Mouse (Mus musculus): ENCODE measurements around the gene Tmem100. TPM values are rescaled to one million over a fixed set of nuclear protein-coding genes. Genes with fewer than 3 reads are reported as not detected.

Gene Tmem100
- polyA plus RNA-seq, 1 experiment from 2014 or later: 19.4 TPM

- Histone ChIP-seq H3K4me2 (ENCODE audit: low read length) (no peak overlapping the region), H3K27me3 (replicated peaks; ENCODE audit: control insufficient read depth, insufficient read depth, low read length) (no peaks in the 10 kb centered on the region), H3K36me3 (ENCODE audit: control insufficient read depth, insufficient read depth, low read length) (no peaks in the 10 kb centered on the region), H3K4me3 (ENCODE audit: low read length) (no peak overlapping the region), H3K9me3 (ENCODE audit: control insufficient read depth, low read length) (no peaks in the 10 kb centered on the region), H3K4me1 (ENCODE audit: control insufficient read depth, insufficient read depth, low read depth, low read length) (no peaks in the 10 kb centered on the region), H3K27ac (ENCODE audit: low read depth, low read length) (no peak overlapping the region), H3K9ac (ENCODE audit: low read depth, low read length) (no peak overlapping the region)
- 74% methylated on average over 23 of the region's 23 CpGs for WGBS
- ATAC-seq: no peak
Measured at GRCm38 (mm10) chr11:90066405-90067250, 36.5 kb downstream of the Tmem100 start.

GRCm38 (mm10) chr11:90071747-90072146 lies 41.6 kb downstream of the Tmem100 start:
- Histone ChIP-seq H3K4me1 (ENCODE audit: control insufficient read depth, insufficient read depth, low read depth, low read length) (no peaks in the 10 kb centered on the region), H3K4me2 (ENCODE audit: low read length) (no peak overlapping the region), H3K27me3 (replicated peaks; ENCODE audit: control insufficient read depth, insufficient read depth, low read length) (no peaks in the 10 kb centered on the region), H3K27ac (ENCODE audit: low read depth, low read length) (no peak overlapping the region), H3K36me3 (ENCODE audit: control insufficient read depth, insufficient read depth, low read length) (no peaks in the 10 kb centered on the region), H3K9ac (ENCODE audit: low read depth, low read length) (no peak overlapping the region), H3K9me3 (ENCODE audit: control insufficient read depth, low read length) (no peaks in the 10 kb centered on the region), H3K4me3 (ENCODE audit: low read length) (no peak overlapping the region)
- ATAC-seq: no peak
- 68% methylated on average over 9 of the region's 9 CpGs for WGBS

GRCm38 (mm10) chr11:90073201-90073600 lies 43.1 kb downstream of the Tmem100 start:
- WGBS: 88% methylated on average over 5 of the region's 5 CpGs
- H3K9ac ChIP-seq (ENCODE audit: low read depth, low read length): no peak overlapping the region
- no peak overlapping the region for H3K4me3 ChIP-seq (ENCODE audit: low read length)
- ATAC-seq: no peak
- no peaks in the 10 kb centered on the region for H3K4me1 ChIP-seq (ENCODE audit: control insufficient read depth, insufficient read depth, low read depth, low read length)
- H3K27ac ChIP-seq (ENCODE audit: low read depth, low read length): no peak overlapping the region
- H3K27me3 ChIP-seq (replicated peaks; ENCODE audit: control insufficient read depth, insufficient read depth, low read length): no peaks in the 10 kb centered on the region
- no peak overlapping the region for H3K4me2 ChIP-seq (ENCODE audit: low read length)
- no peaks in the 10 kb centered on the region for H3K9me3 ChIP-seq (ENCODE audit: control insufficient read depth, low read length)
- H3K36me3 ChIP-seq (ENCODE audit: control insufficient read depth, insufficient read depth, low read length): no peaks in the 10 kb centered on the region

GRCm38 (mm10) chr11:90076666-90077065 lies 46.5 kb downstream of the Tmem100 start:
- H3K4me2 ChIP-seq (ENCODE audit: low read length): no peak overlapping the region
- no peaks in the 10 kb centered on the region for H3K9me3 ChIP-seq (ENCODE audit: control insufficient read depth, low read length)
- H3K36me3 ChIP-seq (ENCODE audit: control insufficient read depth, insufficient read depth, low read length): no peaks in the 10 kb centered on the region
- no peak overlapping the region for H3K9ac ChIP-seq (ENCODE audit: low read depth, low read length)
- no peaks in the 10 kb centered on the region for H3K27me3 ChIP-seq (replicated peaks; ENCODE audit: control insufficient read depth, insufficient read depth, low read length)
- H3K27ac ChIP-seq (ENCODE audit: low read depth, low read length): no peak overlapping the region
- H3K4me1 ChIP-seq (ENCODE audit: control insufficient read depth, insufficient read depth, low read depth, low read length): no peaks in the 10 kb centered on the region
- no peak for ATAC-seq
- no peak overlapping the region for H3K4me3 ChIP-seq (ENCODE audit: low read length)
- WGBS: 85% methylated on average over 3 of the region's 3 CpGs

- WGBS: 86% methylated on average over 3 of the region's 3 CpGs
- H3K4me3 ChIP-seq (ENCODE audit: low read length): no peak overlapping the region
- H3K27ac ChIP-seq (ENCODE audit: low read depth, low read length): no peak overlapping the region
- no peak overlapping the region for H3K4me2 ChIP-seq (ENCODE audit: low read length)
- no peaks in the 10 kb centered on the region for H3K9me3 ChIP-seq (ENCODE audit: control insufficient read depth, low read length)
- no peaks in the 10 kb centered on the region for H3K27me3 ChIP-seq (replicated peaks; ENCODE audit: control insufficient read depth, insufficient read depth, low read length)
- no peaks in the 10 kb centered on the region for H3K36me3 ChIP-seq (ENCODE audit: control insufficient read depth, insufficient read depth, low read length)
- H3K9ac ChIP-seq (ENCODE audit: low read depth, low read length): no peak overlapping the region
- no peaks in the 10 kb centered on the region for H3K4me1 ChIP-seq (ENCODE audit: control insufficient read depth, insufficient read depth, low read depth, low read length)
- no peak for ATAC-seq
Measured at GRCm38 (mm10) chr11:90080678-90081267, 50.6 kb downstream of the Tmem100 start.

GRCm38 (mm10) chr11:90081820-90082596 lies 51.9 kb downstream of the Tmem100 start:
- Histone ChIP-seq H3K9ac (ENCODE audit: low read depth, low read length) (no peak overlapping the region), H3K9me3 (ENCODE audit: control insufficient read depth, low read length) (no peaks in the 10 kb centered on the region), H3K4me3 (ENCODE audit: low read length) (no peak overlapping the region), H3K27me3 (replicated peaks; ENCODE audit: control insufficient read depth, insufficient read depth, low read length) (no peaks in the 10 kb centered on the region), H3K4me1 (ENCODE audit: control insufficient read depth, insufficient read depth, low read depth, low read length) (no peaks in the 10 kb centered on the region), H3K36me3 (ENCODE audit: control insufficient read depth, insufficient read depth, low read length) (no peaks in the 10 kb centered on the region), H3K27ac (ENCODE audit: low read depth, low read length) (no peak overlapping the region), H3K4me2 (ENCODE audit: low read length) (no peak overlapping the region)
- ATAC-seq: no peak
- WGBS: 88% methylated on average over 10 of the region's 10 CpGs

GRCm38 (mm10) chr11:90083042-90083441 lies 52.9 kb downstream of the Tmem100 start:
- H3K9ac ChIP-seq (ENCODE audit: low read depth, low read length): no peak overlapping the region
- H3K27me3 ChIP-seq (replicated peaks; ENCODE audit: control insufficient read depth, insufficient read depth, low read length): no peaks in the 10 kb centered on the region
- H3K4me1 ChIP-seq (ENCODE audit: control insufficient read depth, insufficient read depth, low read depth, low read length): no peaks in the 10 kb centered on the region
- 66% methylated on average over 3 of the region's 3 CpGs for WGBS
- no peak overlapping the region for H3K27ac ChIP-seq (ENCODE audit: low read depth, low read length)
- no peaks in the 10 kb centered on the region for H3K9me3 ChIP-seq (ENCODE audit: control insufficient read depth, low read length)
- no peak for ATAC-seq
- H3K4me2 ChIP-seq (ENCODE audit: low read length): no peak overlapping the region
- no peak overlapping the region for H3K4me3 ChIP-seq (ENCODE audit: low read length)
- H3K36me3 ChIP-seq (ENCODE audit: control insufficient read depth, insufficient read depth, low read length): no peaks in the 10 kb centered on the region

- no peak for ATAC-seq
- WGBS: 58% methylated on average over 5 of the region's 5 CpGs
- no peaks in the 10 kb centered on the region for H3K9me3 ChIP-seq (ENCODE audit: control insufficient read depth, low read length)
- H3K27me3 ChIP-seq (replicated peaks; ENCODE audit: control insufficient read depth, insufficient read depth, low read length): no peaks in the 10 kb centered on the region
- no peak overlapping the region for H3K4me2 ChIP-seq (ENCODE audit: low read length)
- H3K4me3 ChIP-seq (ENCODE audit: low read length): no peak overlapping the region
- H3K27ac ChIP-seq (ENCODE audit: low read depth, low read length): no peak overlapping the region
- no peaks in the 10 kb centered on the region for H3K4me1 ChIP-seq (ENCODE audit: control insufficient read depth, insufficient read depth, low read depth, low read length)
- H3K9ac ChIP-seq (ENCODE audit: low read depth, low read length): no peak overlapping the region
- H3K36me3 ChIP-seq (ENCODE audit: control insufficient read depth, insufficient read depth, low read length): no peaks in the 10 kb centered on the region
Measured at GRCm38 (mm10) chr11:90084166-90084565, 54.0 kb downstream of the Tmem100 start.

Data from hindbrain, embryonic 16.5 days (tissue).